Mouse (Mus musculus) olfactory bulb, adult 2 months (tissue): ENCODE results near the gene Abca13.

ENCODE experiments used
- CTCF ChIP-seq: fragments of 200-500 bp; IDR thresholded peaks from 2 replicates; pipeline ENCODE4 v1.5.1; 2012; ENCODE audit warnings: low read depth, mild to moderate bottlenecking, low read length, moderate library complexity; ENCODE audit not compliant: insufficient read depth
- POLR2A ChIP-seq: fragments of 200-500 bp; IDR thresholded peaks from 2 replicates; pipeline ENCODE4 v1.6.1; 2012; ENCODE audit warnings: mild to moderate bottlenecking, low read depth, low read length, moderate library complexity; ENCODE audit not compliant: insufficient read depth

GRCm38 (mm10) chr11:9194861-9195260 is 3.1 kb downstream of the Abca13 start:
- no peak for TF ChIP-seq CTCF
- no peak for TF ChIP-seq POLR2A
